Comparison of ENCODE assay signal across 11 mouse cellular contexts in genomic region chr5:151394690-151395089, GRCm38 (mm10). TPM values are rescaled to one million over a fixed set of nuclear protein-coding genes. Genes with fewer than 3 reads are reported as not detected.
DNase-seq lines count a peak whose midpoint lies in the region; ATAC-seq and TF ChIP-seq lines count a peak whose summit lies in the region.
"Had no signal": no experiment of that assay in that cellular context is flagged by ENCODE, and none has a peak within 500 bp of the region (broad histone marks: within the 10 kb centered on the region; RNA-seq: fewer than 3 reads in every experiment).

No protein-coding gene starts in this region.

- H3K9ac ChIP-seq in lung, embryonic 14.5 days: no peak overlapping the region
- H3K9ac ChIP-seq in stomach, embryonic 14.5 days (replicated peaks; ENCODE audit: low read depth, low read length): no peak overlapping the region
- H3K9ac ChIP-seq in forebrain, embryonic 16.5 days (replicated peaks; ENCODE audit: low read depth, low read length): no peak overlapping the region

- H3K27ac ChIP-seq in lung, embryonic 14.5 days (ENCODE audit: low read depth): peak overlapping the region; percentile 72
- H3K27ac ChIP-seq in stomach, embryonic 14.5 days (ENCODE audit: low read length): 0 out of 2 replicates have a peak overlapping the region, but pooled peaks have one; percentile 48
- H3K27ac ChIP-seq in forebrain, embryonic 16.5 days (ENCODE audit: low read length): no peak overlapping the region

- peaks cover 9% of the 10 kb centered on the region for H3K4me1 ChIP-seq in lung, embryonic 14.5 days (ENCODE audit: insufficient read depth)
- H3K4me1 ChIP-seq in stomach, embryonic 14.5 days (ENCODE audit: control insufficient read depth, insufficient read depth, low read length): no peaks in the 10 kb centered on the region
- peaks cover 7% of the 10 kb centered on the region; the same call in 1 of the 2 replicates for H3K4me1 ChIP-seq in forebrain, embryonic 16.5 days (replicated peaks; ENCODE audit: control insufficient read depth, insufficient read depth, low read length)

- intact Hi-C loops in heart, postnatal 10 days (cut with DNase I): no loop called here

- no peak overlapping the region for H3K4me2 ChIP-seq in lung, embryonic 14.5 days
- no peak overlapping the region for H3K4me2 ChIP-seq in stomach, embryonic 14.5 days (replicated peaks; ENCODE audit: low read depth, low read length)
- no peak overlapping the region for H3K4me2 ChIP-seq in forebrain, embryonic 16.5 days (ENCODE audit: low read length)

- no peaks in the 10 kb centered on the region for H3K9me3 ChIP-seq in lung, embryonic 14.5 days (ENCODE audit: low read depth, low read length)
- no peaks in the 10 kb centered on the region for H3K9me3 ChIP-seq in stomach, embryonic 14.5 days (ENCODE audit: control insufficient read depth, low read depth, low read length)
- no peaks in the 10 kb centered on the region for H3K9me3 ChIP-seq in forebrain, embryonic 16.5 days (ENCODE audit: control insufficient read depth, low read length)

- DNase-seq in heart, postnatal 10 days: peak; percentile 8 to 10
- DNase-seq in heart, adult 8-10 months (ENCODE audit: low spot score): no peak
- DNase-seq in lung, embryonic 14.5 days: peak; percentile 56
- no peak for DNase-seq in lung, postnatal 25 days (ENCODE audit: low spot score)
- DNase-seq in fibroblast of lung, adult 2 months (ENCODE audit: low read depth): peak; percentile 74
- no peak for DNase-seq in urinary bladder, postnatal 14 days (ENCODE audit: low spot score)
- DNase-seq: cerebellum, adult 9-10 months; liver had no signal

- no peak for TF ChIP-seq CTCF in lung, embryonic 14.5 days (IDR thresholded peaks at IDR 0.05; ENCODE audit: low read depth)

- WGBS in lung, embryonic 14.5 days: 28% methylated on average over 5 of the region's 5 CpGs
- WGBS in stomach, embryonic 14.5 days: 49% methylated on average over 5 of the region's 5 CpGs
- WGBS in forebrain, embryonic 16.5 days: 62% methylated on average over 5 of the region's 5 CpGs

- H3K4me3 ChIP-seq in lung, embryonic 14.5 days (ENCODE audit: low read depth, low read length): no peak overlapping the region
- H3K4me3 ChIP-seq in stomach, embryonic 14.5 days (ENCODE audit: low read depth, low read length): no peak overlapping the region
- no peak overlapping the region for H3K4me3 ChIP-seq in forebrain, embryonic 16.5 days (replicated peaks; ENCODE audit: low read length)

- H3K27me3 ChIP-seq in lung, embryonic 14.5 days (ENCODE audit: insufficient read depth, low read length): no peaks in the 10 kb centered on the region
- H3K27me3 ChIP-seq in stomach, embryonic 14.5 days (ENCODE audit: control insufficient read depth, insufficient read depth, low read length): no peaks in the 10 kb centered on the region
- H3K27me3 ChIP-seq in forebrain, embryonic 16.5 days (replicated peaks; ENCODE audit: control insufficient read depth, insufficient read depth, low read length): no peaks in the 10 kb centered on the region

- peak; percentile 22; the same call in 1 of the 2 replicates for ATAC-seq in lung, embryonic 14.5 days (ENCODE audit: insufficient read depth)
- no peak for ATAC-seq in stomach, embryonic 14.5 days (ENCODE audit: insufficient number of reproducible peaks, insufficient read depth, low FRiP score, low read depth)
- no peak for ATAC-seq in forebrain, embryonic 16.5 days

- H3K36me3 ChIP-seq in lung, embryonic 14.5 days (ENCODE audit: insufficient read depth): no peaks in the 10 kb centered on the region
- no peaks in the 10 kb centered on the region for H3K36me3 ChIP-seq in stomach, embryonic 14.5 days (ENCODE audit: control insufficient read depth, insufficient read depth, low read length)
- no peaks in the 10 kb centered on the region for H3K36me3 ChIP-seq in forebrain, embryonic 16.5 days (ENCODE audit: control insufficient read depth, insufficient read depth)

RNA-seq across cellular contexts. Expression of gene Gm42906, which starts 33.3 kb away (rescaled TPM):
- total RNA-seq in heart, postnatal 10 days (2021): 1 to 10 TPM in 1 of 2 experiments, not detected in 1; 1.6 TPM
- 1 to 10 TPM in 3 of 4 experiments, not detected in 1; 3.1 to 9.9 (median 9.5) TPM for total RNA-seq in heart, adult 8-10 months (2022)
- polyA plus RNA-seq in lung, embryonic 14.5 days (2014; fragmentation: Nextera tagmentation; extraction: Ambion mirVana): not detected in 2 replicates
- not detected in 2 replicates for polyA plus RNA-seq in stomach, embryonic 14.5 days (2014; fragmentation: Nextera tagmentation; extraction: Ambion mirVana)
- polyA plus RNA-seq in forebrain, embryonic 16.5 days (2015; fragmentation: Nextera tagmentation; extraction: Ambion mirVana): not detected in 2 replicates
- polyA plus RNA-seq: neural tube, embryonic 11.5 days had no signal

Comparison
In these comparisons a context has a peak if more than half of its experiments do, and no peak if none do; other contexts are left out.
1. DNase-seq: peak in heart, postnatal 10 days (2 of 2), lung, embryonic 14.5 days (single experiment) and fibroblast of lung, adult 2 months (single experiment); none in heart, adult 8-10 months (single experiment), lung, postnatal 25 days (single experiment) and urinary bladder, postnatal 14 days (single experiment).